Mouse (Mus musculus) hindbrain, postnatal 0 days (tissue): ENCODE measurements around the gene Grm8. TPM values are rescaled to one million over a fixed set of nuclear protein-coding genes. Genes with fewer than 3 reads are reported as not detected.

Source experiments
- ATAC-seq: fragments of 200-750 bp; cut with Nextera tagmentation; 2 replicates; pipeline ENCODE4 v1.8.0; 2017; ENCODE audit warnings: mild to moderate bottlenecking, moderate TSS enrichment, moderate library complexity
- DNase-seq: peaks from one replicate; pipeline ENCODE4 v3.0.0-alpha.2; 2015; ENCODE audit warnings: low spot score
- H3K27ac ChIP-seq: fragments of 300-500 bp; sonication (generic); 2 replicates; pipeline ENCODE4 v1.5.1; 2014; ENCODE audit warnings: mild to moderate bottlenecking
- H3K27me3 ChIP-seq: fragments of 300-500 bp; sonication (generic); 2 replicates; pipeline ENCODE4 v1.6.1; 2014; ENCODE audit warnings: low read length, mixed read lengths; ENCODE audit not compliant: insufficient read depth
- H3K36me3 ChIP-seq: fragments of 300-500 bp; sonication (generic); 2 replicates; pipeline ENCODE4 v1.6.1; 2014; ENCODE audit warnings: low read length, mixed read lengths; ENCODE audit not compliant: insufficient read depth
- H3K4me1 ChIP-seq: fragments of 300-500 bp; sonication (generic); 2 replicates; pipeline ENCODE4 v1.6.1; 2014; ENCODE audit warnings: antibody characterized with exemption, low read length, mixed read lengths; ENCODE audit not compliant: insufficient read depth
- H3K4me2 ChIP-seq: fragments of 300-500 bp; sonication (generic); 2 replicates; pipeline ENCODE4 v1.6.1; 2014; ENCODE audit warnings: low read depth, mild to moderate bottlenecking, low read length, moderate library complexity, mixed read lengths
- H3K4me3 ChIP-seq: fragments of 300-500 bp; sonication (generic); 2 replicates; pipeline ENCODE4 v1.5.1; 2014; ENCODE audit warnings: low read length
- H3K9ac ChIP-seq: fragments of 300-500 bp; sonication (generic); replicated peaks from 2 replicates; pipeline ENCODE4 v1.6.1; 2014; ENCODE audit warnings: mild to moderate bottlenecking, low read length, moderate library complexity, mixed read lengths
- H3K9me3 ChIP-seq: fragments of 300-500 bp; sonication (generic); 2 replicates; pipeline ENCODE4 v1.6.1; 2016; ENCODE audit warnings: low read length, mixed read lengths
- CTCF ChIP-seq: IDR thresholded peaks from 2 replicates; pipeline ENCODE4 v1.5.1; 2016; ENCODE audit warnings: antibody characterized with exemption, control low read depth, low read depth
- WGBS: fragments of 180-500 bp; shearing (Covaris S2); extraction: QIAGEN DNeasy Blood & Tissue Kit; methylation state at CpG from one replicate; pipeline ENCODE4 v1.1.7; 2014; 5-methylcytosine and 5-hydroxymethylcytosine counted together
- polyA plus RNA-seq: library from polyadenylated mRNA; unstranded; fragments of >200 nt; fragmentation: Nextera tagmentation; extraction: Ambion mirVana; gene quantifications from 2 replicates; pipeline ENCODE4 v1.2.1, GENCODE M21; 2015
- total RNA-seq: library from RNA; depleted of rRNA; stranded (reverse); fragments of >200 nt; gene quantifications from 2 replicates; pipeline ENCODE4 v1.2.3, GENCODE M21; 2014

The Grm8 gene
- total and polyA plus RNA-seq, 2 experiments from 2014 or later = 11.3 to 14.0 TPM

DNA sequence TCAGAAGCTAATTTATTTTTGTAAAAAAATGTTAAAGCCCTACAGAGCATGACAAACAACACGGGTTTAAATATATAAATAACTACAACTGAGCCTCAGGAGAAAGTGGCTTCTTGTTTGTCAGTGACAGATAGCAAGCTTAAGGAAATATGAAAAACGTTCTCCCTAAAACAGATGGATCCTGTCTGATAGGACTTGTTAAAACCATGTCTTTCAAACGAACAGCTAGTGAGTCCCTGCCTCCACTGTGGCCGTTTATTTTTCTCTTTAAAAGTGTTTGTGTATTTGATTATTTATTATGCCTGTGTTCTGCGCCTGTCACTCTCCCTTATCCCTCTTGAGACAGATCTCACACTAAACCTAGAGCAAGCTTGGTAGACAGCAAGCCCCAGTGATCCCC, 489.9 kb downstream of the Grm8 start:
- no peak overlapping the region for H3K4me2 ChIP-seq
- no peak for TF ChIP-seq CTCF
- WGBS = 72% methylated on average over 5 of the region's 5 CpGs
- ATAC-seq = no peak
- H3K4me3 ChIP-seq = no peak overlapping the region
- no peak overlapping the region for H3K9ac ChIP-seq
- no peaks in the 10 kb centered on the region for H3K4me1 ChIP-seq
- no peak overlapping the region for H3K27ac ChIP-seq
- DNase-seq = no peak
- no peaks in the 10 kb centered on the region for H3K36me3 ChIP-seq
- no peaks in the 10 kb centered on the region for H3K27me3 ChIP-seq
- no peaks in the 10 kb centered on the region for H3K9me3 ChIP-seq

DNA sequence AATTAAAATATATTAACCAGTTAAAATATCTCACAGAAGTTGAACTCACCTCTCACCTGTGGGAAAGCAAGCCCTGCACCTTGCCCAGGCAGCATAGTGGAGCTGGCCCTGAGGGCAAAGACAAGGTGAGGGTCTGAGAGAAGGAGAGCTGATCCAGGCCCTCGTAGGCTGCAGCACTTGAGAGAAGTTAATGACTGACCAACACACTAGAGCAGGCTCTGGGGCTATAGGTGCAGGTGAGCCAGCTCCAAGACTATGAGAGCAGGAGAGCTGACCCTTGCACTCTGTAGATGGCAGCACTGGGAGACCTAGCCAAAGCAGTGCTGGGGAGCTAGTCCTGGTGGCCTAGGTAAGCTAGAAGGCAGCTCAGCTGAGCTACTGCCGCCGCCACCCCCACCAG, 499.1 kb downstream of the Grm8 start:
- H3K9me3 ChIP-seq = no peaks in the 10 kb centered on the region
- H3K4me3 ChIP-seq = no peak overlapping the region
- H3K36me3 ChIP-seq = no peaks in the 10 kb centered on the region
- no peak overlapping the region for H3K9ac ChIP-seq
- H3K4me2 ChIP-seq = no peak overlapping the region
- no peak overlapping the region for H3K27ac ChIP-seq
- no peak for TF ChIP-seq CTCF
- DNase-seq (no peak), ATAC-seq (no peak)
- 79% methylated on average over 3 of the region's 3 CpGs for WGBS
- no peaks in the 10 kb centered on the region for H3K4me1 ChIP-seq
- no peaks in the 10 kb centered on the region for H3K27me3 ChIP-seq

DNA sequence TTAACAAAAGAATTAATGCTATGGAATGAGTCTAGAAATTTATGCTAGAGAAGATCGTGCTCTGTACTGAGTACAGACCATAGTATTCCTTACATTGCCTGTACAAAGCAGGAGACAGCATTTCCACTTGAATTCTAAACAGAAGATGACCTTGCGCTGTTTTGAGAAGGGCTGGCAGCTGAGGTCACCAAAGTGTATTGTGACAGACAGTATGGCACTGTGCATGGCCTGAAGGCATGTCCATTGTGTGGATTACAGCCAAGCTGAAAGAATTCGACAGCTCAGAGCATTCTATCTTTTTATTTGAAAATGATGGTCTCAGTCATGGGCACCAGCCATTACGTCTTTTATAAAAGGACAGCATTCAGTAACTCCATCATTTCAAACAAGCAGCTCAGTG, 517.5 kb downstream of the Grm8 start:
- 42% methylated on average over 4 of the region's 4 CpGs for WGBS
- Histone ChIP-seq H3K27ac (no peak overlapping the region), H3K36me3 (no peaks in the 10 kb centered on the region), H3K4me1 (no peaks in the 10 kb centered on the region), H3K4me2 (no peak overlapping the region), H3K9me3 (no peaks in the 10 kb centered on the region), H3K27me3 (no peaks in the 10 kb centered on the region), H3K9ac (no peak overlapping the region), H3K4me3 (no peak overlapping the region)
- DNase-seq = peak; percentile 12
- 0 out of 2 replicates have a peak, but pooled peaks have one; percentile 27 for ATAC-seq
- TF ChIP-seq CTCF = no peak

DNA sequence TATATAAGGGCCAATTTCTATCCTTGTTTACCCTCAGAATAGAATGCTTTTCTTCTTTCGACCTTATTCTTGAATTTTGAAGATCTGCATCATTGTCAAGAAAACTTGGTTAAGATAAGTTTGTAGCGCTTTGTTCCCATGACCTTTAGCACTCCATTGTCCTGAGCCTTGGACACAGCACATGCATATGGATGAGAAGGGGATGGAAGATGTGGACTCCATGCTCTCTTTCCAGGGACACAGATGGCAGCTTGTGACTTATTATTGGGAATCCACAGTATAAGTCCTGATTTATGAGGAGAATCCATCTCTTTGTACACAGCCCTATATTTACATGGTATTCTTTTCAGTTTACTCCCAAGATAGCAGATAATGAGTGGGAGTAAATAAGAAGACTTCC, 554.5 kb downstream of the Grm8 start:
- TF ChIP-seq CTCF = no peak
- ATAC-seq = no peak
- 51% methylated on average over 2 of the region's 2 CpGs for WGBS
- Histone ChIP-seq H3K9ac (no peak overlapping the region), H3K27me3 (no peaks in the 10 kb centered on the region), H3K4me3 (no peak overlapping the region), H3K4me1 (no peaks in the 10 kb centered on the region), H3K36me3 (no peaks in the 10 kb centered on the region), H3K4me2 (no peak overlapping the region), H3K9me3 (no peaks in the 10 kb centered on the region), H3K27ac (no peak overlapping the region)
- DNase-seq = no peak

DNA sequence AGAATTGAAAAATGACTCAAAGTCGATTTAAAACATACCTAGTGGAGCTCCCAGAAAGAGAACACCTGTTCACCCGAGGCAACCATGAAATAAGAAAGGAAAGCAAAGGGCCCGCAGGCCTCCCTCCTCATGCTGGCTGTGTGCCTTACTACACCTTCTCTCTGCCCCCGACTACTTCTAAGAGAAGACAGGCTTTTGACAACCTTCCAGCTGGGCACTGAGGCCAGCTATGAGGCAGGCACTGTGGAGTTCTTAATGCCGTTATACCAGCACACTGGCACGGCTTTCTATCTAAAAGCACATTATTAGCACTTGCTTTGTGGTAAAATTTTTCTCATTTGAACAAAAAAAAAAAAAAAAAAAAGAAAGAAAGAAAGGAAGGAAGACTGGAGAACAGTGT, 589.5 kb downstream of the Grm8 start:
- H3K27me3 ChIP-seq = no peaks in the 10 kb centered on the region
- TF ChIP-seq CTCF = no peak
- no peaks in the 10 kb centered on the region for H3K9me3 ChIP-seq
- H3K4me3 ChIP-seq = no peak overlapping the region
- H3K9ac ChIP-seq = no peak overlapping the region
- no peaks in the 10 kb centered on the region for H3K36me3 ChIP-seq
- H3K4me1 ChIP-seq = no peaks in the 10 kb centered on the region
- DNase-seq (peak; percentile 3), ATAC-seq (no peak)
- WGBS = 51% methylated on average over 6 of the region's 6 CpGs
- H3K27ac ChIP-seq = no peak overlapping the region
- H3K4me2 ChIP-seq = no peak overlapping the region

DNA sequence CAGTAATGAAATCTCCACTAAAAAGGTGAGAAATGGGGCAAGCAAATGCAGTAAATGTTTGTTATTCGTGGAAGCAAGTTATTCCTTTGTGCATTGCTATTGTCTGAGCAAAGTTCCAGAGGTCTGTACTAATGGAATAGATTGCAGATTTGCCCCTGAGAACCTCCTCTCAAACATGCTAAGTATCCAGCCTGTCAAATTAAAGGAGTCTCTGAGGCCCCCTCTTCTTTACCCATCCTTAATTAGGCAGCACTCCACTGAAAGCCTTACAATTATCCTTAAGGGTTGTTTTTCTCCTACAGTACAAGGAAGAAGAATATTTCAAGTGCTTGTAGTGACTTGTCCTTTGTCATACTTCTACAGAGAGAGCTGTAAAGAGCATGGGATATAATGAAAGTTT, 617.4 kb downstream of the Grm8 start:
- no peak overlapping the region for H3K4me2 ChIP-seq
- ATAC-seq = no peak

DNA sequence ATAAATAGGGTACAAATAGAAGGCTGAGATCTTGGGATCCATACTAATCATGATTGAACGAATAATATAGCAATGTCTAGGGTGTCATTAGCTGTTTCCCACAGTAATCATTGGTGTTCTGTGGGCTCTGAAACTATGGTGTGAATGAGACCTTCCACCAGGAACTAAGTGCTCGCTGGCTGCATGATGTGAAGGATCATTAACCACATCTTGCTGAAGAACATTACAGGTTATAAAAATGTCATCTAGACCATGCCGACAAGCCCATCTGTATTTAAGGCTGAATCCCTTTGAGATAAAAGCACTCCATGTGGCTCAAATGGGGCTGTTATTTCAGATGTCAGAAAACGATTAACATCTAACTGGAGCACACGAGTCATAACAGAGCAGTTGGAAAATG, 674.0 kb downstream of the Grm8 start:
- no peaks in the 10 kb centered on the region for H3K36me3 ChIP-seq
- no peaks in the 10 kb centered on the region for H3K4me1 ChIP-seq
- no peak overlapping the region for H3K27ac ChIP-seq
- no peaks in the 10 kb centered on the region for H3K9me3 ChIP-seq
- no peaks in the 10 kb centered on the region for H3K27me3 ChIP-seq
- no peak overlapping the region for H3K9ac ChIP-seq
- no peak for ATAC-seq
- TF ChIP-seq CTCF = no peak
- H3K4me3 ChIP-seq = no peak overlapping the region
- no peak overlapping the region for H3K4me2 ChIP-seq
- WGBS = 60% methylated on average over 5 of the region's 5 CpGs
- no peak for DNase-seq

More for the DNA sequence above, 617.4 kb downstream of the Grm8 start:
- WGBS = 56% methylated on average over 1 of the region's 1 CpGs
- Histone ChIP-seq H3K36me3 (no peaks in the 10 kb centered on the region), H3K4me1 (no peaks in the 10 kb centered on the region), H3K4me3 (no peak overlapping the region), H3K27me3 (no peaks in the 10 kb centered on the region), H3K9me3 (no peaks in the 10 kb centered on the region), H3K9ac (no peak overlapping the region), H3K27ac (no peak overlapping the region)
- TF ChIP-seq CTCF = no peak
- DNase-seq = no peak
